Mouse (Mus musculus): ENCODE data around the gene Pou5f2.

Gene Pou5f2

GRCm38 (mm10) chr13:78024683-78025294 lies at the start of gene Pou5f2:
TSS of gene Pou5f2 (plus strand) at chr13:78024902.
- no peak for DNase-seq

DNA sequence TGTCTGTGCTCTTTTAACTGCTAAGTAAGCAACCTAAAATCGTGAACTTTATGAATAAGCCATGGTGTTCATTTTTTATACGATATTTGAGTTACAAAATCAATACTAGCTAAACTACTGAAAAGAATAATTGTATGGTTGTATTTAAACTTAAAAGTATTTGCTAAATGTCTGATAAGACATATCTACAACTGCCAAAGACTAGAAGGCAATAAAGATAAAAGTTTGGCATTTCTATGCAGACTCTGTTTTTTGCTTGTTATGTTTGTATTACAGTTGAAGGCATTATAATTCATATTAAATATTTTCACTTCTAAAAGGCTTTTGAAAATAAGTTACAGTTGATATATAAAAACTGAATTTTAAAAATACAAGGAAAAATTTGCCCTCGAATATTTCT lies 48.5 kb upstream of the Pou5f2 start:
- no peak for DNase-seq

DNA sequence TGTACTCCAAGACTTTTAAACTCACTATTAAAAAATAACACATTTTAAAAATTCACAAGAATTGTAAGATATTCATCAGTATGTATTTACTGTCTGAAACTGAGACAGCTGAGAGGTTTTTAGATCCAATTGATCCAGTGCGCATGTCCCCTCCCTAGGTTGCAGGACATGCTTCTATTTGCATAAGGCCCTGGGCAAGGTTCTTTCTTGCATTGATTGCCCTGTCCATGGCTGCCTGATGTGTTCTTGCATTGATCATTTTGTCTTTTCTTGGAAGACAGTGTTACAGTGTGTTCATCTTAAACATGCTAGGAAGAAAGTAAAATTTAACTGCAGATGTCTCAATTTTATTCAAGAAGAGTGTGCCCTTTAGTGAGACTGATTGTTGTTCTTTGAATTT lies 47.6 kb upstream of the Pou5f2 start:
- no peak for DNase-seq

DNA sequence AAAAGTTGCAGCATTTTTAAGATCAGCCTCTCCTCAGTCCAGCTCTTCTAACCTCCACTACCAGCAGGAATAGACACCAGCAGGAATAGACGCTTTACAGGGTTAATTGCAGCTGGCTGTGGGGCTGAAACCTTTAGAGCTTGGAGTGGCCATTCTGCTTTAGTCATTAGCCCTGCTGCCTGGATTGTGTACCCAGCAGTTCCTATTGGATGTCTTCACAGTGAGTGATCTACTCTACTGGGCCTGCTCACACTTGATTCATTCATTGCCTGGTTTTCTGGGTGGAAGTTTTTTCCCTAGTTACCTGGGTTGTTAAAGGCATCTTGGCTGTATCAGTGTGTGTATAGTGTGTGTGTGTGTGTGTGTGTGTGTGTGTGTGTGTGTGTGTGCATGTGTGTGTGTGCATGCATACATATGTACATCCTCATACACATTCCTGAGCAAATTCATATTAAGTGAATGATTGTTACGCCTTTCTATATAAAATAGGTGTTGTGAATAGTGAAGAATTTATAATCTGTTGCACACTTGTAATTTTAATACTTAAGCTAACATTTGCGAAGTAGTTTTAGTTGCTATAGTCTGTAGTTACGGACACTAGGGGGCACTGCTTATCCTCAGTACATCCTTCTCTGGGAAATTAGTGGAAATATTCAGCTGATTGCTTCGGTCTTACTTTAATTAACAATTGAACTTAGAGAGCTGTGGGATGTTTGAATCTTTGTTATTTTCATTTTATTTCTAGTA lies 42.4 kb upstream of the Pou5f2 start:
- DNase-seq, result peak; percentile 58

DNA sequence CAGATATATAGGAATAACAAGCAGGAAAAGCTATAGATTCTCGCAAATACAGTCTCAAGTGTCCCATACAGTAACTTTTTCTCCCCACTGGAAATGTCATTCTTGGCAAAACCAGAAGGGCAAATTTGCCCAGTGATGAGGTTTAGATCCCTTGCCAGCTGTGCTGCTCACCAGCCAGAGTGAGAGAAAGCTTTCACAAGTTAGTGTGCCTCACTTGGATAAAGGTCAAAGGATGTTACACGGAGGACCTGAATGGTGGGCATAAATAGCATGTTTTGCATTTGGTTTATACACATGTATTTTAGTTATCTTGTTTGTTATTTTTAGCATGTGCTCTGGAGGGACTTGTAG lies 41.9 kb upstream of the Pou5f2 start:
- DNase-seq, result no peak

DNA sequence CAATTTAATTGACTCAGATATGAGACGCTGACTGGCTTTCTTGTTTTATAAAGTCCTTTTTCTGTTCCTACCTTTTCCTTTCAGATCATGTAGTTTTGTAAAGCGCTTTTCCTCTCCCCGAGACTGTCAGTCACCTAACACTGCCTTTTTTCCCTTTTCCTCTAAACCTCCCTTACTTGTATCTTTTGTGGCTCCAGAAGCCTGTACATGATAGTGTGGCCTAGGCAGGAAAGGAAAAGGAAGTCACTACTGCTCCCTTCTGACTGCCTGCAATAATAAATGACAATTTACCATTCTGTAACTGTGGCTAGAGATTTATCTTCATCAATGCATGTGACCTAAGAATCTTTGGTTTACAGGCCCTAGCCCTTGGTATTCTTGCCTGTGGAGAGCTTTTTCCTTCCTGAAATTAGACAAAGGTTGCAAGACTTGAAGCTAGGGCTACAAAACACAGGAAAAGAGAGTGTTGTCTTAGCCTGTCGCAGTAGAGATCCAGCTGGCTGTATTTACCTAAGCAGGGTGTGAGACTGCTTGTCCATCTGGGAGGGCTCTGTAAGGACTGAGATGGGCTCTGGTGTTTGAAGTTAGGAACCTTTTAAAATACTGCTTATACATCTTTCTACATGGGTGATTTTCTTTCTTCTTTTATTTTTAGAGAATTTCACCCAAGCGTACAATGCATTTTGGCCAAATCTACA lies 33.4 kb upstream of the Pou5f2 start:
- no peak for DNase-seq

GRCm38 (mm10) chr13:78004649-78005048 lies 20.1 kb upstream of the Pou5f2 start:
- no peak for DNase-seq

DNA sequence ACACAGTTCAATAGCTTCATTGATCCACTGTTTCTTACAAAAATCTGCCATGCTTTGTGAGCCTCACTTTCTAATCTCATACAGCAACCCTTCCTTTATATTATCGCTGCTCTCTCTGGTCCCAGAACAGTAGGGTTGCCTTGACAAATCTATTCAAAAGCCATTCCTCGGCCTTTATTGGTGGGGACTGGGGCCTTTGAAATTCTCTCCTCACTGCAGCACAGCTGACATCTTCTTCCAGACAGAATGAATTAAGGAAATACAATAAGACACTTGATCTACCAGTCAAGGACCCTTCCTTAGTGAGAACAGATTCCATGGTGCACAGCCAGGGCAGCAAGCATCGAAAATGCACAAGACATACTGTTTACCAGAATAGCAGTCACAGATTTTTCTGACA lies 19.4 kb upstream of the Pou5f2 start:
- no peak for DNase-seq

- DNase-seq, result no peak
These were observed 14.5 kb upstream of the Pou5f2 start for GRCm38 (mm10) chr13:78010176-78010575.

DNA sequence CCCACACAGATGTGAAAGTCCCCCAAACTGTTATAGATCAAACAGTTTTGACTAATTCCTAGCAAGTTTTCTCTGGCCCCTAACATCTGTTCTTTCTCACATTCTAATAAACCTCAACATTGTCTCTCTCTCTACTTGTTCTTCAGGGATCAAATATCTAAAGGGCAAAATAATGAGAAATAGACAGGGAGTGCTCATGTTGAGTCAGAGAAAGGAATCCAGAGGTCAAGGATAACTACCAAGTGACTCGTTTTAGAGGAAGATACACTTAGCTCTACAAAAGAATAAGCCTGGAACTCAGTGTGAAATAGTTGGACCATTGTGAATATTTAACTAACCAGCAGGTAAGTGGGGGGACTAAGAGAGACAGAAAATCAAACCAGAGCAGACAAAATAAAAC lies 8.1 kb downstream of the Pou5f2 start:
- no peak for DNase-seq

GRCm38 (mm10) chr13:78037203-78037602 lies 12.5 kb downstream of the Pou5f2 start:
- no peak for DNase-seq

GRCm38 (mm10) chr13:78043203-78043602 lies 18.5 kb downstream of the Pou5f2 start:
- DNase-seq, result no peak

- no peak for DNase-seq
These were observed 20.4 kb downstream of the Pou5f2 start for GRCm38 (mm10) chr13:78045116-78045515.

Data from kidney, adult 9 months (tissue).